Mouse (Mus musculus) liver (tissue): ENCODE data around the gene Hist2h3c1.
A peak's percentile ranks its signal among the peaks of the same experiment; 100 is the strongest.
"Not testable (repeated sequence)": the region's sequence is repeated elsewhere in the genome, so short reads cannot be mapped to it uniquely, and the experiment has no call there.

Experiments used
- DNase-seq: peaks from one replicate; pipeline ENCODE4 v3.0.0-alpha.2; 2020; ENCODE audit warnings: mixed read lengths

The Hist2h3c1 gene

DNA sequence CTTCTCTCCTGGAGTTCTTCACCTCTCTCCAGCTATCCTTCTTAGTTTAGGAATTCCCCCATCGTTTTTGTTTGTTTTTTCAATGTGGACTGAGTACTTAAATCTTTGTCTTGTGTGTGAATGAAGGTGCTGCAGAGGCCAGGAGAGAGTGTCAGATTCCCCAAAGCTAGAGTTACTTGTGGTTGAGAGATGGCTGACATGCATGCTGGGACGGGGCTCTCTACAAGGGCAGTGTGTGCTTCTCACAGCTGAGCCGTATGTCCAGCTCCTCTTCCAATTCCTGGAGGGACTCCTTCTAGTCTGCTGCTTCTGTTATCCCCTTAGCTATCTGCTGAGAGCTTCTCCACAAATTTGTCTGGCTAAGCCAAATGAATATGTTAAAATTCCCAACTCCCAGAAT lies 10.6 kb upstream of the Hist2h3c1 start:
- no peak for DNase-seq

DNA sequence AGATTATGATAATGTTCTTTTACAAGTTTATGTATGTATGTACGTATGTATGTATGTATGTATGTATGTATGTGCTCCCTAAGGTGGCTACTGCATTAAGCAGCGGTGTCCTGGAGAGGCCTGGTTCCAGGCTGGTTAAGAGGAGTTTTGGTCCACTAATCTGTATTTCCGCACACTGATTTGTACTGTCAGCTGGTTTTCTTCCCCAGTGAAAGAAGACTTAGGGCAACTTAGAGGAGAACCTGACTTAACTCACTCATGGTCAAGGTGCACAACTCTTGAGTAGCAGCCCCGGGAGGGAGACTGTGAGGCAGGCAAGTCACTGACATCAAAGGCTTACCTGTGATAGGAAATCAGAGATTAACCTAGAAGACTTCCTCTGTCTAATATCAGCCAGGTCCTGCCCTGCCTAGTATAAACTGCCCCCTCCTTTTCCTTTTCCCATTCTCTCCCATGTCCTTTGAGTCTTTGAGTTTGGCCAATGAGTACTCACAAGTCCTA lies 9.6 kb upstream of the Hist2h3c1 start:
- DNase-seq = no peak

DNA sequence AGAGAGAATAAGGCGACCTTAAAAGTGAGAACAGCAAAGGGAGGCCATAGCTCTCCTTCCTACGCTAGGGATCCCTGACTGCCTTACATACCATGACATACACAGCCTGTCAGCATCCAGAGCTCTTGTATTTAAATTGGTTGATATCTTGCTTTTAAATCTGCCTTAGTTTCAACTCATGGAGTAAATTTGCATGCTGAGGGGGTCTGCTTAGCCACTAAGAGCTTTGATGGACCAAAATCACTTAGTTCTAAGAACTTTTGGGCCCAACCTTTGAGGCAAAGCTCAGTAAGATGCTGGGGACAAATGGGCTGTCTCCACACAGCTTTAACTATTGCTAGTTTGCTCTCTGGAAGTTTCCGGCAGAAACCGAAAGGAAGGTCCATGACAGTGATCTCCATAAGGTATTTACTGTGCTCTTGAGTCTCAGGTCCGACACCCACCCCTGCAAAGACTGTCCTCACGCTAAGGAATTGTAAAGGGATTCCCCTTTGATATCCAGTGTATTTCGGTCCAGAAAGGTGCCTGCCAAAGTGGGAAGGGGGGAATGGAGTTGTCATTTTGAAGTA lies 9.1 kb upstream of the Hist2h3c1 start:
- peak; percentile 33 for DNase-seq

- DNase-seq = peak; percentile 40
Observed at GRCm38 (mm10) chr3:96237904-96238511, 8.5 kb upstream of the Hist2h3c1 start.

DNA sequence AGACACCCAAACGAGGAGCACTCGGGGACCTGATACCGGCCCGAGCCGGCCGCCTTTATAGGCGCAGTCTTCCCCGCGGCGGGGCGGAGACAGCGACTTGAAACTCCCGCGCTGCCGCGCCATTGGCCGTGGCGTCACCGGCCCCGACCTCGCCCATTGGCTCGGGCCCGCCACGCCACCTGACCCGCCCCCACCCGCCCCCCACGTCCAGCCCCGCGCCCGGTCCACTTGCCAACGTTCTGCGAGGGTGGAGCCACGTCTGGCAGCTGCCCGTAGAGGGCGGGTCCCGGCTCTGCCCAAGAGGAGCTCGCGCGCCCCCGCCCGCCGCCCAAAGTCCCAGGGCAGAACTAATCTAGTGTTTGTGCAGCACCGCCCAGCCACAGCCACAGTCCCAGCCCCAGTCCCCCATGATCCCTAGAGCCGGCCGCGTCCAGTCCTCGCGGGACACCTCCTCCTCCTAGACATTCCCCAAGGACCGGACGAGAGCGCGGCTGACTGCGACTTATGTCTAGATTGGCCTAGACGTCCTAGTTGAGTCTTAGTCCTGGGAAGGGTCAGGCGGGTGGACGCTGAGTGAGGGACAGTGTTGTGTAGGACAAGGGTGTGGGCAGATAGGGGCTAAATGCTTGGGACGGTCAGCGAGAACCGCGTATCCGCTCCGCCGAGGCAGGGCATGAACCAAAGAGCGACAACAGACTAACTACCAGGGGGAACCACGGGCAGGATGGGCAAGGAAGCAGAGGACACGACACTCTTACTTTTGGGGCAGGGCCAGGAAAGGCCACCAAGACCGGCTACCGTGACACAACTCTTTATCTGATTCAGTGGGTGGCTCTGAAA lies 7.3 kb upstream of the Hist2h3c1 start, which contains the start of gene Hist2h3c2:
TSS of gene Hist2h3c2 (minus strand) at position 174 of the 840 bp plus-strand sequence.
- DNase-seq = not testable (repeated sequence)

GRCm38 (mm10) chr3:96239949-96240798 lies 6.3 kb upstream of the Hist2h3c1 start, which contains the start of gene Hist2h2aa2:
Gene Hist2h2aa2 (minus strand): TSS chr3:96240276.
- DNase-seq = peak; percentile 81

GRCm38 (mm10) chr3:96240799-96241197 lies 5.7 kb upstream of the Hist2h3c1 start:
- no peak for DNase-seq

DNA sequence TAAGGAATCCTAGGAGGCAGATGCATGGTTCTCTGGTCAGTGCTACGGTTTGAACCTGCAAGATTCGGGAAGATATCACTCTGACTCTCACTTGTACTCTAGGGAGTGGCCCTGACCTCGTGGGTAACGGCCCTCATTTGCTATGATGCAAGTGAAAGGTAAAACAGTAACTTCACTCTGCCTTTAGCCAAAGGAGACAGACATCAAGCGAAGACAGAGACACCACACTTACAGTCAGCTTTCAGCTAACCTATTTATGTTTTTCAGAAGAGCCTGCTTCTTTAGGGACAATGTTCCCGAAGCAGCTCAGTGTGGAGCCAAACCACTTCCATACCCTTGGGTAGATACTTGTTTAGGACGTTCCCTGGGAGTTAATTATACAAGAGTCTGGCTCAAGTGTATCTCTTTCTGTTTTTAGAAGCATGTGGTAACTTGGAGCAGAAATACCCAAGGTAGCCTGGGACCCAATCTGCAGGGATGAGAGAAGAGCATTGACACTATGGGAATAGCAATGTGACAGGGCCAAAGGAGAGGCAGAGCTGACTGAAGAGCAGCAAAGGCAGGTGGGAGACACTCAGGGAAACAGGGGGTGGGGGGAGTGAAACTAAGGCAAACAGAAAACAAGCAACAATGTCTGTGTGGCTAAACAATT lies 2.4 kb upstream of the Hist2h3c1 start:
- peak; percentile 44 for DNase-seq

- DNase-seq = peak; percentile 83
Observed at GRCm38 (mm10) chr3:96245003-96245886, 1.2 kb upstream of the Hist2h3c1 start, which contains the start of gene Hist2h2aa1. Gene Hist2h2aa1 (plus strand): TSS chr3:96245497.

DNA sequence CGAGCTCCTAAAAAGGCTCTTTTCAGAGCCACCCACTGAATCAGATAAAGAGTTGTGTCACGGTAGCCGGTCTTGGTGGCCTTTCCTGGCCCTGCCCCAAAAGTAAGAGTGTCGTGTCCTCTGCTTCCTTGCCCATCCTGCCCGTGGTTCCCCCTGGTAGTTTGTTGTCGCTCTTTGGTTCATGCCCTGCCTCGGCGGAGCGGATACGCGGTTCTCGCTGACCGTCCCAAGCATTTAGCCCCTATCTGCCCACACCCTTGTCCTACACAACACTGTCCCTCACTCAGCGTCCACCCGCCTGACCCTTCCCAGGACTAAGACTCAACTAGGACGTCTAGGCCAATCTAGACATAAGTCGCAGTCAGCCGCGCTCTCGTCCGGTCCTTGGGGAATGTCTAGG lies 467 bp upstream of the Hist2h3c1 start:
- not testable (repeated sequence) for DNase-seq

GRCm38 (mm10) chr3:96247356-96248140 lies 1.1 kb downstream of the Hist2h3c1 start:
- peak; percentile 38 for DNase-seq

- DNase-seq = no peak
Observed at GRCm38 (mm10) chr3:96248141-96249033, 1.9 kb downstream of the Hist2h3c1 start.

DNA sequence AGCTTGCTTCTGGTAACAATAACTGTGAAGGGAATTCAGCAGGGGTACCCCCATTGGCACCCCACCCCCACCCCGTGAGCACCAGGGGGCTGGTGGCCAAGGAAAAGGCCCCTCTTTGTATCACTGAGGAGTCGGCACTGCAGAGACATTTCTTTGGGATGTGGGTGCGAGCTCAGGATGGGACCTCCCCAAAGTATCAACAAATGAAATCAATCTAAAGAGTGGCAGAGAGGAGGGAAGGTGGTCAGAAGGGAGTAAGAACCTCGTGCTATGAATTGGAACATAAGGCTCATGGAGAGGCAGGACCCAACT lies 2.5 kb downstream of the Hist2h3c1 start:
- DNase-seq = no peak

GRCm38 (mm10) chr3:96250890-96251289 lies 4.4 kb downstream of the Hist2h3c1 start:
- no peak for DNase-seq

GRCm38 (mm10) chr3:96251787-96252186 lies 5.3 kb downstream of the Hist2h3c1 start:
- DNase-seq = no peak

DNA sequence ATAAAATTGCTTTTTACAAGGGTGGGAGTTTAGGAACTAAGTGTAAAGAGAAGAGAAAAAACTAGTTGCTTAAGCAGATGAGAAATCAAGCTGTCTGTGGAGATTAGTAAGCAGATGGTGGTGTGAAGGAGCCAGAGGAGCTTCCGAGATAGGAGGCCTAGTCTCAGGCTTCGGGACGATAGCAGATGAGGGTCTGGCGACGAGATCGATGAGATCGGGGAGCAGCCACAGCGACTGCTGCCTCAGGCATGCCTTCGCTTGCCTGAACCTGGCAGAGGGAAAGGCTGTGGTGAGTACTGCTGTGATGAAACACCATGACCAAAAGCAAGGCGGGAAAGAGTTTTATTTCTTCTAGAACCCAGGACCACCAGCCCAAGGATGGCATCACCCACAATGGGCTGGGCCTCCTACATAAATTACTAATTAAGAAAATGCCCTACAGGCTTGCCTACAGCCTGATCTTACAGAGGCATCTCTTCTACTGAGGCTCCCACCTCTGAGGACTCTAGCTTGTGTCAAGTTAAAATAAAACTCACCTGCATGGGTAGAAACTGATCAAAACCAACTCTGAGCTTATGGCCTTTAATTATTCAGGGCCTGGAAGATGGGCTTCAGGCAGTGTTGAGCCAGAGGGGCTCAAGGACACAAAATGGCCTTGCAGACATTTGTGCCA lies 8.3 kb downstream of the Hist2h3c1 start:
- peak; percentile 84 for DNase-seq

DNA sequence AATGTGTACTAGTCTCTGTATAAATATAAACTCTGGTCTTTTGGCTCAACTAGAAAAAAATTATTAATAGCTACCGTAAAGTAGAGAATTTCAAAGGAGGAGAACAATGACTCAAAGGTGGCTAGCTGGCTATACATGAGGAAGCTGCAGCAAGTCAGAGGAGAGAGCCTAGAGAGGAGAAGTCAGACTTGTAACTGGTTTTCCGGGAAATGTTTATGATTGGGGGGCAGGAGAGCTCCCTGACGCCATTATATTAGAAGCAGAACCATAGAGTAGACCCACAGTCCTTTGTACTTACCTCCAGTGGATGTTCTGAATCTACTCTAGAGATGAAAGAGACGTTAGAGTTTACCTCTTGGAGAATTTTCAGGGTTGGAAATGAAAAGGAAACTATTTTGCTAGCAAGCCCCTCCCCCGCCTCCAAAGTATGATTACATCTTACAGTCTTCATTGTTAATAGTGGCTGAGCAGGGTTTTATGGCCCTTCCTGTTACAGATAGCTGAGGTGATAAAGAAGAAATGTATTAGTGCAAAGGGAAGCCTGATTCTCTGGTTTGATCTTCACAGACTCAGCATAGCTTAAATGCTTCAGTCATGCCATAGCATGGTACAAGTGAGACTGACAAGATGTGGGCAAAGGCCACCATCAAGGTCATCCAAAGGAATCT lies 9.6 kb downstream of the Hist2h3c1 start:
- DNase-seq = no peak

- DNase-seq = no peak
Observed at GRCm38 (mm10) chr3:96257190-96257589, 10.7 kb downstream of the Hist2h3c1 start.
